Mouse (Mus musculus) heart, adult 11 months (tissue): ENCODE results near the gene Rsph1.

Experiments
- DNase-seq: peaks from one replicate; pipeline ENCODE4 v3.0.0; 2022

The Rsph1 gene

DNA sequence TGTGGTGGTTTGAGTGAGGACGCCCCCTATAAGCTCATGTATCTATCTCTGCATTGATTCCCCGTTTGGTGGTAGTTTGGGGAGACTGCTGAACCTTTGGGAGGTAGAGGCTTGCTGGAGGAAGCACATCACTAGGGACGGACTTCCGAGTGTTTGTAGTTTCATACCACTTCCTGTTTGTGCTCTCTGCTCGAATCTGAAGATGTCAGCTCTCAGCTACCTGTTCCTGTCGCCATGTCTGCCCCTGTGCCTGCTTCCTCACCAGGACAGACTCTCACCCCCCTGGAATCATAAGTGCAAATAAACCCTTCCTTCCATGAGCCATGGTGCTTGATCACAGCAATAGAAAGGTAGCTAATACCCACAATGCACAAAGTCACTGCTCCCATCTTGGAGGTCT lies 2.0 kb downstream of the Rsph1 start:
- peak; percentile 90 for DNase-seq

GRCm38 (mm10) chr17:31273631-31274030 lies 3.6 kb downstream of the Rsph1 start:
- peak; percentile 93 for DNase-seq

DNA sequence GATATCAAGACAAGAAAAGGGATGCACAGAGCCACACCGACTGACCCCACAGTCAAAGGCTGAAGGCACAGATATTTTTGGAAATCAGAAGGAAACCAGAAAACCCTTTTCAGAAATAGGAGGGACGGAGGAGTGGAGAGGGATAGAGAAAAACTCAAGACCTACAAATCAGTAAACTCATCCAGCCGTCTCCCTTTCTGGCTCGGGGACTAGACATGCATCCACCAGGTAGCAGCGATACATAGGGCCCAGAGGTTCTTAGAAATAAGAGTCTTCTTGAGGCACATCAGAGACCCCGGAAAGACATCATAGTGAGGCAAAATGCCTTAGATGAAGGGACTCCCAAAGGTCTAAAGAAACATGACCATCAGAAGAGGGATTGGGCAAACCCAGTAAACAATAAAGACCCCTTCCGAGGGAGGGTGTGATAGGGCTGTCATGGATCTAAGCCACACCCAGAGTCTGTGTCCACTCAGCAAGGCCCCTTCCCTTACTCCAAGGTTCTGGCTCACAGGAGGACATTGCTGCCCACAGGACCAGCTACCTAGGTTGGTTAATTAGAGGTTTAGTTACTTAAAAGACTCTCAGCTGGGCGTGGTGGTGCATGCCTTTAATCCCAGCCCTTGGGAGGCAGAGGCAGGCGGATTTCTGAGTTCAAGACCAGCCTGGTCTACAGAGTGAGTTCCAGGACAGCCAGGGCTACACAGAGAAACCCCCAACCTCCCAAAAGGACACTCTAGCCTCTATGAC lies 4.6 kb downstream of the Rsph1 start:
- DNase-seq: peak; percentile 83

GRCm38 (mm10) chr17:31271136-31271851 lies 5.9 kb downstream of the Rsph1 start:
- DNase-seq: peak; percentile 83

DNA sequence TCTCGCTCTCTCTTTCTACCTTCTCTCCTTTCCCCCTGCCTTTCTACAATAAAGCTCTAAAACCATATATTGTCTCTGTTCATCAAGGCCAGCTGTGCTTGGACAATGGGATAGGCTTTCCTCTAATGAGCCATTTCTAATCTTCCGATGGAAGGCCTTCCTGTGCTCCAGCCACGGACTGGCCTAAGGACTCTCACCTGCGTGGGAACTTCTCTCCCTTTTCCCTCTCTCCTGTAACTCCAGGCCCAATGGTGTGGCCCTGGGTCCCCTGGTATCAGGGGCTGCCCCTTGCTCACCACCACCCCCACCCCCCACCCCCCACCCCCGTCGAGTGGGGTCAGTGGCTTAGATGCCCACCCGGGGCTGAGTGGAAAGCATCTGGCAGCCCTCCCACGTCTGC lies 6.4 kb downstream of the Rsph1 start:
- peak; percentile 83 for DNase-seq

DNA sequence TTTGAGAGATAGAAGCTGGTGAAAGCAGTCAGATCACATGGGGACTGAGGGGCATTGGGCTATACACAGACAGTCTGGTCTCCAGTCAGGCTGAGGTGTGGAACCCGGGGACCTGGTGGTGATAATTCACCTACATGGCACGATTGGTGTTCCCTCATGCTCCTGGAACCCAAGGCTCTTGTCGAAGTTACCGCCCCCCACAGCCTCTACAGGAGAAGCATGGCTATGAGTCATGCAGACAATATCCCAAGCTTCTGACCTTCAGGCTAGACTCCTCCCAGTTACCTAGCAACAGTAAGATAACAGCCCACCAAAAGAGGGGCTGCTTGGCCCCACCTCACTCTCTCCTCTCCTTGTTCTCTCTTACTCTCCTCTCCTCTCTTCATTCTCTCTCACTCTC lies 6.9 kb downstream of the Rsph1 start:
- DNase-seq: peak; percentile 76

- peak; percentile 85 for DNase-seq
Observed at GRCm38 (mm10) chr17:31269761-31270160, 7.4 kb downstream of the Rsph1 start.

DNA sequence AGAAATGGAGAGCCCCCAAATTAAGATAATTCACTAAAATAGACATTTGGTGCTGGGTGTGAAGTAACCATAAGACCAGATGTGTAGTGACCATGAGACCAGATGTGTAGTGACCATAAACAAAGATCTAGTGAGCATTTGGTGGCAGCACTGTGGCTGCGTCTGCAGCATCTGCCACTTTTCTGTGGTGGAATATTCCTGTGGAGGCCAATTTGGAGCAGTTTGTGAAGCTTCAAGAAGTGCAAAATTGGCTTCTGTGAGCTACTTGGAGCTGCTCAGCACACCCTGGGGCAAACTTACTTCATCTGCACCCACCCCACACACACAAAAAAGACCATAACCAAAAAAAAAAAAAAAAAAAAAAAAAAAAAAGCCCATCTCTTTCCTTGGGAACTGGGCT lies 9.2 kb downstream of the Rsph1 start:
- peak; percentile 82 for DNase-seq

DNA sequence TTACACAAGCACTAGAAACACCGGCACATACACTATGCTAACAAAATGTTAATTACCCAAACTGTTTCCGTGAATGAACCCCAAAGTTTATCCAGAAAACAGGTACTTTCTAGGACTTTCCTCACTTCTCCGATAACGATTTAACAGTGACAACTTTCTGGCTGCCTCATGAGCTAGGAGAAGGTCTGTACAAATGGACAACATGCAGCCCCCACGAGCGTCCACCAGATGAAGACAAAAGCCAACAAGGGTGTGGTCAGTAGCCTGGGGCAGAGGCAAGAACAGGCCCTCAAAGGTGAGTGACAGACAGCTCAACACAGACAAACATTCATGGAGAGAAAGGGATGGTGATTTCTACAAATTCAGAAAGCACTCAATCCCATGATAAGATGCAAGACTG lies 9.6 kb downstream of the Rsph1 start:
- DNase-seq: peak; percentile 68

GRCm38 (mm10) chr17:31267138-31267537 lies 10.0 kb downstream of the Rsph1 start:
- no peak for DNase-seq

- DNase-seq: peak; percentile 91
Observed at GRCm38 (mm10) chr17:31266321-31266950, 10.7 kb downstream of the Rsph1 start.

DNA sequence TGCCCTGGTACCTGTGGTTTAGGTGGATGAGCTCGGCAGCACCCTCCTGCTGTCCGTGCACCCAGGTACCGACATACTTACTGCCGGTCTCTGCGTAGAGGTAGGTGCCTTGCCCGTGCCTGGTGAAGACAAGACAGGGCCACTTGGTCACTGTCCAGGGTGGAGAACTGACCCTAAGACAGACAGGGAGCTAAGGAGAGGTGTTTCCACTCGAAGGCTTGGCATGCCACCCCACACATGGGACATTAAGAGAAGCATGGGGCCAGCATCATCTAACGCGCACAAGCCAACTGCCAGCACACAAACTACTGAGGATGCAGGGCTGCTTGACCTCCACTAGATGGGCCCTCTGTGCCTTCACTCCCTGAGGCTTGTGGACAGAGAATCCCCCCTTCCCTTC lies 11.4 kb downstream of the Rsph1 start:
- peak; percentile 92 for DNase-seq

DNA sequence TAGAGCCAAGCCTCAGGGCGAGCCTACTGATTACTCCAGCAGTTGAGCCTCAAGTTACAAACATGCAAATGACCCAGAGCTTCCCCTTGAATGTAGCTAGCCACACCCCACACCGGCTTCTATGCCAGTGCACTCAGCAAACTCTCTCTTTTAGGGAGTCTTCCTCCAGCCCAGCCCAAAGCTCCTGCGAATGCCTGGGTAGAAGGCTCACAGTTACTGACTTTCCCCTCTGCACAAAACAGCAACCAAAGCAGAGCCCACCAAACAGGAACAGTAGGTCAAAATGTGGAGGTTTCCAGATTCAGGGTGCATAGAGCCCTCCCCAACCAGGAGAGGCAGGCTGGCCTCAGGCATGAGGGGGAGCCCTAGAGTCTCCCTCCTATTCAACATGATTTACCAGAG lies 12.0 kb downstream of the Rsph1 start:
- peak; percentile 90 for DNase-seq

DNA sequence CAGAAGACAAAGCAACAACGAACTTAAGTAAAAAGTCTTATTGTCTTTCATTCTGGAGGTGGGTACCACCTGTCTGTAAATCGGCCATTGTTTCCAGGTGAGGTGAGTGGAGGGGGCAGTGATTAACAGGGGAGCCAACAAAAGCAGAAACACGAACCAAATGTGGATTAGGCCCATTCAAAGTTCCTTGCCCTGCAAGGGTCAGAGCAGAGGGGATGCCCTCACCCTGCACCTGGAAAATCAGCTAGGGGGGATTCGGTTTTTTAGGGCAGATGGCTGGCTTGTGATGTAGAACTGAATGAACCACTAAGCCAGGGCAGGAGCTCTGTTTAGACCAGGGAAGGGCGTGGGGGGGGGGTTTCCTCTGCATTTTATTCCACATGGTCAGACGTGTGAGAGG lies 12.8 kb downstream of the Rsph1 start:
- no peak for DNase-seq

- peak; percentile 88 for DNase-seq
Observed at GRCm38 (mm10) chr17:31263770-31264169, 13.4 kb downstream of the Rsph1 start.

GRCm38 (mm10) chr17:31262715-31263114 lies 14.5 kb downstream of the Rsph1 start:
- peak; percentile 86 for DNase-seq

- peak; percentile 91 for DNase-seq
Observed at GRCm38 (mm10) chr17:31261352-31261751, 15.8 kb downstream of the Rsph1 start.

DNA sequence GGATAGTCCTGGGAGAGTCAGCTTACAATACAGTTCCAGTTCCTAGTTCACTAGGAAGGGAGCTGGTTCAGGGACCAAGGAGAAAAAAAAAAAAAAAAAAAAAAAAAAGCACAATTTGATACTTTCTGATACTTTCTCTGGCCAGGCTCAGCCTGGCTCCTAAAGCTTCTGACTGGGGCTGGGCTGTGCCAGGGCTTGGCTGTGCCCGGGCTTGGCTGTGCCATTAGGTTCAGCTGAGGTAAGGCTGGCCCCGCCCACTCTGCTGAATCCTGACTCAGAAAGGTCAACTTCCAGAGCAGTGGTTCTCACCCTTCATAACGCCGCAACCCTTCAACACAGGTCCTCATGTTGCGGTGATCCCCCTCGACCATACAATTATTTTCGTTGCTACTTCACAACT lies 16.8 kb downstream of the Rsph1 start:
- DNase-seq: peak; percentile 97

GRCm38 (mm10) chr17:31259825-31260224 lies 17.4 kb downstream of the Rsph1 start:
- DNase-seq: no peak

GRCm38 (mm10) chr17:31259145-31259544 lies 18.0 kb downstream of the Rsph1 start:
- peak; percentile 91 for DNase-seq

- peak; percentile 93 for DNase-seq
Observed at GRCm38 (mm10) chr17:31258310-31258865, 18.8 kb downstream of the Rsph1 start.

DNA sequence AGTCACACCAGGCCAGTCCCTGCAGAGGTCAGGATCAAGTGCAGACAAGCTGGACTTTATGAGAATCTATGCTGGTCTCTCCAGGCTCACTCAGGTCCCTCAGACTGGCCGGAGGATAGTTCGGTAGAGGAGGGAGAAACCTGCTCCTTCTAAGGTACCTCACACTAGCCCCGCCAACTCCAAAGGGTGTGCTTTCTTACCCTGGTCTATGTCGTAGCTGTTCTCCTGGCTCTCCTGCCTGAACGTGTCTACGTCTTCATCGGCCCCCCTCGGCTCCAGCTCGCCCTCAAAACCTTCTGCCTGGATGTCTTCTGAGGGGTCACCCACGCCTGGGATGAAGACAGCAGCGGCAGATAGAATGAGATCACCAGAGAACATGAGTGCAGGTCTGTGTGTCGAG lies 19.3 kb downstream of the Rsph1 start:
- peak; percentile 91 for DNase-seq

DNA sequence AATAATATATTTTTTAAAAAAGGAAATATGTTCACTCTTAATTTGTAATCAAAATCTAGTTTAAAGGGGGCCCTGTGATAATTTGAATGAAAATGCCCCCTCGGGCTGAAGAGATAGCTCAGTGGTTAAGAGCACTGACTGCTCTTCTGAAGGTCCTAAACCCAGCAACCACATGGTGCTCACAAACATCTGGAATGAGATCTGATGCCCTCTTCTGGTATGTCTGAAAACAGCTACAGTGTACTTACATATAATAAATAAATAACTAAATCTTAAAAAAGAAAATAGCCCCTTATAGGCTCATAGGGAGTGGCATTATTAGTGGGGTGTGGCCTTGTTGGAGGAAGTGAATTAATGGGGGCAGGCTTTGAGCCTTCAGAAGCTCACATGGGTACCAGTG lies 20.0 kb downstream of the Rsph1 start:
- DNase-seq: no peak
